Mouse (Mus musculus) megakaryocyte progenitor cell, adult 5-6 weeks (primary cell): Measurements from ENCODE around the gene Amotl1. TPM values are rescaled to one million over a fixed set of nuclear protein-coding genes. Genes with fewer than 3 reads are reported as not detected.
A peak's percentile ranks its signal among the peaks of the same experiment; 100 is the strongest.

Experiments
- ATAC-seq: replicated peaks from 2 replicates; pipeline ENCODE4 v1.8.0; 2016; ENCODE audit warnings: mild to moderate bottlenecking, moderate TSS enrichment, inconsistent platforms; ENCODE audit not compliant: poor library complexity
- total RNA-seq, 2 experiments: library from RNA; stranded (forward) in 1 of 2; stranded (reverse) in 1 of 2; fragments of 157-497, 149-512 nt in 1 of 2; fragments of 200-1000 nt in 1 of 2; gene quantifications; 2 replicates each; pipeline versions ENCODE4 v1.2.3 to v1.2.4; 2015 to 2017

Gene Amotl1
- total RNA-seq, 2 experiments from 2014 or later, result not detected

GRCm38 (mm10) chr9:14642251-14643021, 2.4 kb downstream of the Amotl1 start:
- no peak for ATAC-seq

GRCm38 (mm10) chr9:14641310-14642067, 3.4 kb downstream of the Amotl1 start:
- ATAC-seq, result peak; percentile 83

GRCm38 (mm10) chr9:14636244-14636643, 8.6 kb downstream of the Amotl1 start:
- no peak for ATAC-seq

GRCm38 (mm10) chr9:14635551-14635950, 9.3 kb downstream of the Amotl1 start:
- no peak for ATAC-seq

GRCm38 (mm10) chr9:14634155-14634554, 10.7 kb downstream of the Amotl1 start:
- no peak for ATAC-seq

GRCm38 (mm10) chr9:14632365-14633163, 12.3 kb downstream of the Amotl1 start:
- no peak for ATAC-seq

- ATAC-seq, result no peak
Measured at GRCm38 (mm10) chr9:14631729-14632128, 13.1 kb downstream of the Amotl1 start.

- no peak for ATAC-seq
Measured at GRCm38 (mm10) chr9:14627525-14627924, 17.3 kb downstream of the Amotl1 start.

GRCm38 (mm10) chr9:14625961-14626360, 18.9 kb downstream of the Amotl1 start:
- no peak for ATAC-seq

- ATAC-seq, result no peak
Measured at GRCm38 (mm10) chr9:14625024-14625423, 19.8 kb downstream of the Amotl1 start.

GRCm38 (mm10) chr9:14623928-14624327, 20.9 kb downstream of the Amotl1 start:
- no peak for ATAC-seq

GRCm38 (mm10) chr9:14623250-14623649, 21.6 kb downstream of the Amotl1 start:
- no peak for ATAC-seq

- no peak for ATAC-seq
Measured at GRCm38 (mm10) chr9:14622848-14623247, 22.0 kb downstream of the Amotl1 start.

GRCm38 (mm10) chr9:14620107-14620506, 24.7 kb downstream of the Amotl1 start:
- ATAC-seq, result no peak

GRCm38 (mm10) chr9:14614931-14615880, 29.6 kb downstream of the Amotl1 start:
- 0 out of 2 replicates have a peak, but pooled peaks have one; percentile 17 for ATAC-seq

GRCm38 (mm10) chr9:14614205-14614930, 30.5 kb downstream of the Amotl1 start:
- ATAC-seq, result no peak

- ATAC-seq, result no peak
Measured at GRCm38 (mm10) chr9:14613308-14614204, 31.3 kb downstream of the Amotl1 start.

GRCm38 (mm10) chr9:14612588-14612987, 32.3 kb downstream of the Amotl1 start:
- ATAC-seq, result no peak
